Mouse (Mus musculus) intestine, embryonic 14.5 days (tissue): ENCODE data around the gene AU022252. TPM values are rescaled to one million over a fixed set of nuclear protein-coding genes. Genes with fewer than 3 reads are reported as not detected.
"Not testable (repeated sequence)": the region's sequence is repeated elsewhere in the genome, so short reads cannot be mapped to it uniquely, and the experiment has no call there.

Experiments used
- ATAC-seq: fragments of 200-750 bp; cut with Nextera tagmentation; replicated peaks from 2 replicates; pipeline ENCODE4 v1.8.0; 2017; ENCODE audit warnings: low read depth, moderate number of reproducible peaks, moderate TSS enrichment, moderate library complexity; ENCODE audit not compliant: low FRiP score, low TSS enrichment
- DNase-seq: peaks from one replicate; pipeline ENCODE4 v3.0.0-alpha.2; 2018; ENCODE audit warnings: low spot score
- H3K27ac ChIP-seq: fragments of 300-500 bp; sonication (generic); 2 replicates; pipeline ENCODE4 v1.5.1; 2014; ENCODE audit warnings: low read depth, mild to moderate bottlenecking, control low read depth
- H3K27me3 ChIP-seq: fragments of 300-500 bp; sonication (generic); replicated peaks from 2 replicates; pipeline ENCODE4 v1.6.1; 2014; ENCODE audit warnings: low read length, control low read depth; ENCODE audit not compliant: control insufficient read depth, insufficient read depth
- H3K36me3 ChIP-seq: fragments of 300-500 bp; sonication (generic); 2 replicates; pipeline ENCODE4 v1.6.1; 2014; ENCODE audit warnings: low read length, control low read depth; ENCODE audit not compliant: control insufficient read depth, insufficient read depth
- H3K4me1 ChIP-seq: fragments of 300-500 bp; sonication (generic); replicated peaks from 2 replicates; pipeline ENCODE4 v1.6.1; 2014; ENCODE audit warnings: low read length, control low read depth, mixed read lengths; ENCODE audit not compliant: control insufficient read depth, insufficient read depth
- H3K4me2 ChIP-seq: fragments of 300-500 bp; sonication (generic); 2 replicates; pipeline ENCODE4 v1.6.1; 2014; ENCODE audit warnings: low read length
- H3K4me3 ChIP-seq: fragments of 300-500 bp; sonication (generic); 2 replicates; pipeline ENCODE4 v1.5.1; 2014; ENCODE audit warnings: low read depth, low read length, control low read depth, mixed read lengths
- H3K9ac ChIP-seq: fragments of 300-500 bp; sonication (generic); 2 replicates; pipeline ENCODE4 v1.6.1; 2014; ENCODE audit warnings: mild to moderate bottlenecking, low read length
- H3K9me3 ChIP-seq: fragments of 300-500 bp; sonication (generic); 2 replicates; pipeline ENCODE4 v1.6.1; 2016; ENCODE audit warnings: low read length, control low read depth; ENCODE audit not compliant: control insufficient read depth
- WGBS: fragments of 180-500 bp; shearing (Covaris S2); extraction: QIAGEN DNeasy Blood & Tissue Kit; methylation state at CpG from one replicate; pipeline ENCODE4 v1.1.7; 2014; 5-methylcytosine and 5-hydroxymethylcytosine counted together
- polyA plus RNA-seq: library from polyadenylated mRNA; unstranded; fragments of >200 nt; fragmentation: Nextera tagmentation; extraction: Ambion mirVana; gene quantifications from 2 replicates; pipeline ENCODE4 v1.2.1, GENCODE M21; 2014

Gene AU022252
- 27.0 and 28.4 TPM in 2 replicates for polyA plus RNA-seq

GRCm38 (mm10) chr4:119232410-119233255 is at the start of gene AU022252, which contains the start of gene P3h1:
Gene AU022252, minus strand, starts transcription at chr4:119232712.
Gene P3h1, plus strand, starts transcription at chr4:119232915.
- Histone ChIP-seq H3K27me3 (no peaks in the 10 kb centered on the region), H3K4me2 (peak within 1 kb of the TSS; percentile 75), H3K4me3 (peak within 1 kb of the TSS; percentile 91), H3K9ac (peak within 1 kb of the TSS; percentile 74), H3K27ac (peak within 1 kb of the TSS; percentile 55), H3K9me3 (no peaks in the 10 kb centered on the region), H3K4me1 (peaks cover 16% of the 10 kb centered on the region), H3K36me3 (peaks cover 29% of the 10 kb centered on the region)
- 0% methylated on average over 70 of the region's 71 CpGs for WGBS
- peak; percentile 95 for ATAC-seq
- peak; percentile 99 for DNase-seq

DNA sequence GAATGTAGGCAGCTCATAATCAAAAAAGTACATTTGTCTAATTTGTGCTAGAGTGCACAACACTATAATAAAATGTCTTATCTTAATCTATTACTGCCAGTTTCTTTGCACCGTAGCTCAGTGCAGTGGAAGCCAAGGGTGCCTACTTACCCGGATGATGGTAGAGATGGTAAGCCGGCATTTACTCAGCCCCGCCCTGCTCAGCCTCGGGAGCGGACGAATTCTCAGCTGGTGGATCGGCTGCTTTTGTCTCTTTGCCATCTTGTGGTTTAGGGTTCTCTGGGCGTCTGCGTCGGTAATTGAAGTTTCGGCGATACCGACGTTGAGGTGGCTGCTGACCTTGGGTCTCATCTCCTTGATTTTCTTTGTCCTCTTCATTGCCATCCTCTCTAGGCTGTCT is 46.3 kb upstream of the AU022252 start:
- not testable (repeated sequence) for H3K4me1 ChIP-seq, DNase-seq, H3K27me3 ChIP-seq, H3K4me3 ChIP-seq, H3K9ac ChIP-seq, H3K4me2 ChIP-seq, H3K9me3 ChIP-seq, H3K27ac ChIP-seq, ATAC-seq
- peaks cover 91% of the 10 kb centered on the region for H3K36me3 ChIP-seq
- WGBS: 92% methylated on average over 15 of the region's 15 CpGs

DNA sequence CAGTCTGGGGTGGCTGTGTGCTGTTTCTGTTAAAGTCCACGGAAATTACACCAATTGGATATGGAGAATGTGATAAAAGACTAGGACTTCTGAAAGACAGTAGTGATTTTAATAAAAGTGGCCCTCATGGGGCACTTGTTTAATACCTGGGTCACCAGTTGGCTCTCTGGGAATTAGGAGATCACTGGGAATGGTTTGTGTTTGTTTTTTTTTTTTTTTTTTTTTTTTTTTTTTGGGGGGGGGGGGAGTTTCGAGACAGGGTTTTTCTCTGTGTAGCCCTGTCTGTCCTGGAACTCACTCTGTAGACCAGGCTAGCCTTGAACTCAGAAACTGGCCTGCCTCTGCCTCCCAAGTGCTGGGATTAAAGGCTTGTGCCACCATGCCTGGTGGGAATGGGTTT is 43.2 kb upstream of the AU022252 start:
- H3K4me1 ChIP-seq: no peaks in the 10 kb centered on the region
- H3K27me3 ChIP-seq: no peaks in the 10 kb centered on the region
- ATAC-seq (no peak), DNase-seq (no peak)
- no peak overlapping the region for H3K4me2 ChIP-seq
- no peak overlapping the region for H3K9ac ChIP-seq
- no peak overlapping the region for H3K4me3 ChIP-seq
- WGBS: 72% methylated on average over 2 of the region's 2 CpGs
- no peak overlapping the region for H3K27ac ChIP-seq
- H3K36me3 ChIP-seq: peaks cover 91% of the 10 kb centered on the region
- H3K9me3 ChIP-seq: no peaks in the 10 kb centered on the region

DNA sequence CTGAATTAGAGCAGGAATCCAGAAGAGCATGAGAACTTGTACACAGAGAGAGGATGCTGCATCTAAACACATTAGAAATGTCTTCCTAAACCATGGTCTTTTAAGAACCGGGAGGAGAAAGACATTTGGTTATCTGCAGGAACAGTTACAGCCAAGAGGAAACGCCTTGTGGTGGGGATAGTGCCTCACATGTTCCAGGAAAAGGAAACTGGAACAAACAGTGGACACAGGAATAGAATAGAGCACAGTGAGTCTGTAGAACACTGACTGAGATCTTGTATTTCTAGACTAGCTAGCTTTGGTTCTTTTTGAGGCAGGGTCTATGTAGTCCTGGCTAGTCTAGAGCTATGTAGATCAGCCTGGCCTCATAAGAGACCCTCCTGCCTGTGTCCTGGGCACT is 42.7 kb upstream of the AU022252 start:
- H3K36me3 ChIP-seq: peaks cover 91% of the 10 kb centered on the region
- no peak overlapping the region for H3K4me3 ChIP-seq
- DNase-seq: no peak

DNA sequence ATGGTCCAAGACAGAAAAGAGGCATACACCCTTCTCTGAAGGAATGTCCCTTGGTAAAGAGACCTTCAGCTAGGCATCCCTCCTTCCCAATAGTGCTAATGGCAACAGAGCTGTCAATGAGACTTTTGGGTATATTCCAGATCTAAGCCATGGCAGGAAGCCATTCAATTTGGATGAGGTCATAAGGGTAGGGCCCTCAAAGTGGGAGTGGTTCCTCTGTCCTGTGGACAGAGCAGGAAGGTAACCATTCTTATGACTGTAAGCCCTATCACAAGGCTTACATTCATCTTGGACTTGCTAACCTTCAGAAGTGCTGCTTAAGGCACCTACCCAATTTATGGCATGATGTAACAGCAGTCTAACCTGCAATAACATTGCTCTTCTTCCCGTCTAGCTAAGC is 42.1 kb upstream of the AU022252 start:
- 71% methylated on average over 1 of the region's 1 CpGs for WGBS
- peaks cover 86% of the 10 kb centered on the region for H3K36me3 ChIP-seq
- no peak overlapping the region for H3K4me2 ChIP-seq
- H3K9ac ChIP-seq: no peak overlapping the region
- ATAC-seq (no peak), DNase-seq (no peak)
- no peak overlapping the region for H3K27ac ChIP-seq
- no peak overlapping the region for H3K4me3 ChIP-seq
- no peaks in the 10 kb centered on the region for H3K9me3 ChIP-seq
- H3K27me3 ChIP-seq: no peaks in the 10 kb centered on the region
- no peaks in the 10 kb centered on the region for H3K4me1 ChIP-seq

More for the DNA sequence above, 42.7 kb upstream of the AU022252 start:
- no peak for ATAC-seq
- Histone ChIP-seq H3K27me3 (no peaks in the 10 kb centered on the region), H3K9ac (no peak overlapping the region), H3K4me1 (no peaks in the 10 kb centered on the region), H3K9me3 (no peaks in the 10 kb centered on the region), H3K27ac (no peak overlapping the region), H3K4me2 (no peak overlapping the region)
- 80% methylated on average over 2 of the region's 2 CpGs for WGBS

DNA sequence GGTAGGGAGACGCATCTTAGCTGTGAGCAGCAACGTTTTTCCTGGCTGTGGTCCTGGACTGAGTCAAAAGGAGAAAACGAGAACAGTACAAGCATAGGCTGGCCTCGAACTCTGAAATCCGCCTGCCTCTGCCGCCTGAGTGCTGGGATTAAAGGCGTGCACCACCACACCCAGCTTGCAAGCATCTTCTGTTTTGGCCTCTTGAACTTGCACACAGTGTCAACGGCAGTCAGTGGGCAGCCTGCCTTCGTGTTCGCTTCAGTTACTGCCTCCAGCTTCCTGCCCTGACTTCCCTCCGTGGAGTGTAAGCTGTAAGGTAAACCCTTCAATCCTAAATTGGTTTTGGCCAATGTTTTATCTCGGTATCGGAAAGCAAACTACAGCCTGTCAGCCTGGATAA is 34.1 kb upstream of the AU022252 start:
- ATAC-seq (no peak), DNase-seq (no peak)
- H3K9me3 ChIP-seq: no peaks in the 10 kb centered on the region
- no peak overlapping the region for H3K9ac ChIP-seq
- no peak overlapping the region for H3K4me2 ChIP-seq
- H3K36me3 ChIP-seq: peaks cover 19% of the 10 kb centered on the region
- no peak overlapping the region for H3K4me3 ChIP-seq
- WGBS: 76% methylated on average over 13 of the region's 13 CpGs
- H3K4me1 ChIP-seq: no peaks in the 10 kb centered on the region
- no peaks in the 10 kb centered on the region for H3K27me3 ChIP-seq
- H3K27ac ChIP-seq: no peak overlapping the region

- no peak for DNase-seq
- Histone ChIP-seq H3K4me1 (no peaks in the 10 kb centered on the region), H3K9me3 (no peaks in the 10 kb centered on the region), H3K27me3 (no peaks in the 10 kb centered on the region), H3K27ac (no peak overlapping the region), H3K36me3 (no peaks in the 10 kb centered on the region), H3K4me3 (no peak overlapping the region), H3K4me2 (no peak overlapping the region), H3K9ac (no peak overlapping the region)
- no peak for ATAC-seq
- WGBS: 67% methylated on average over 3 of the region's 3 CpGs
Measured at GRCm38 (mm10) chr4:119263459-119263858, 30.9 kb upstream of the AU022252 start.

- Histone ChIP-seq H3K9ac (no peak overlapping the region), H3K9me3 (no peaks in the 10 kb centered on the region), H3K27me3 (no peaks in the 10 kb centered on the region), H3K4me2 (no peak overlapping the region), H3K27ac (no peak overlapping the region), H3K4me3 (no peak overlapping the region), H3K4me1 (no peaks in the 10 kb centered on the region), H3K36me3 (no peaks in the 10 kb centered on the region)
- ATAC-seq (no peak), DNase-seq (no peak)
- WGBS: 86% methylated on average over 5 of the region's 5 CpGs
Measured at GRCm38 (mm10) chr4:119262483-119262882, 30.0 kb upstream of the AU022252 start.
